Mouse (Mus musculus) kidney, postnatal 10 days (tissue): Measurements from ENCODE around the gene Ak3.
"Not testable (repeated sequence)": the region's sequence is repeated elsewhere in the genome, so short reads cannot be mapped to it uniquely, and the experiment has no call there.

Experiments used
- DNase-seq: peaks from one replicate; pipeline ENCODE4 v3.0.0; 2021; ENCODE audit warnings: mixed read lengths

The Ak3 gene

DNA sequence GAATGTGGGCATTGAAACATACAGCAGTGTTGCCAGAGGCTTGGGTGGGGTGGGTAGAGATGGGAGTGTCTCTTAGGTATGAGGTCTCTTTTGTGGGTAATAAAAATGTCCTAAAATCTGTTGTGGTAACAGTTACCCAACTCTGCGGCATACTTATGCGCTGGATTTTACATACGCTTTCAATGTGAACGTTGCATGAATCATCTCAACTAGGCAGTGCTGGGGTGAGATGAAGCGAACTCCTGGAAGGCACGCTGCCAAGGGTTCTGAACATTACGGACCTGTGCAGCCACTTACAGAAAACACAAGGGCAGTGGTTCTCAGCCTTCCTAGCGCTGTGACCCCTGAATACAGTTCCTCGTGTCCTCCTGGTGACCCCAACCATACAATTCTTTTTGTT is 5.1 kb downstream of the Ak3 start:
- DNase-seq: no peak

DNA sequence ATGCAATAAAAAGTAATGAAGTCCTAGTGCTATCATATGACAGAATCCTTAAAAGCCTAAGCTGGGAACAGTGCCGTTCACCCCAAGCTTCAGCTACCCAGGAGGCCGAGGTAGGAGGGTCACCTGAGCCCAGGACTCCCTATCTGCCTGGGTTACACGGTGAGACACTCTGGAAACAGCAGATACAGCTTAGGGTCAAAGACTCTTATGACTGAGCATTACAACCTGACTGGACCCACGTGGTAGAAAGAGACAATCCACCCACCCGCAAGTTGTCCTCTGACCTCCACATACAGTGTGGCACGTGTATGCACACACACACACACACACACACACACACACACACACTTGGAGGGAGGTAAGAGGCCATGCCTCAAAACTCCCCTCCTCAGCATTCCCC is 5.6 kb downstream of the Ak3 start:
- no peak for DNase-seq

DNA sequence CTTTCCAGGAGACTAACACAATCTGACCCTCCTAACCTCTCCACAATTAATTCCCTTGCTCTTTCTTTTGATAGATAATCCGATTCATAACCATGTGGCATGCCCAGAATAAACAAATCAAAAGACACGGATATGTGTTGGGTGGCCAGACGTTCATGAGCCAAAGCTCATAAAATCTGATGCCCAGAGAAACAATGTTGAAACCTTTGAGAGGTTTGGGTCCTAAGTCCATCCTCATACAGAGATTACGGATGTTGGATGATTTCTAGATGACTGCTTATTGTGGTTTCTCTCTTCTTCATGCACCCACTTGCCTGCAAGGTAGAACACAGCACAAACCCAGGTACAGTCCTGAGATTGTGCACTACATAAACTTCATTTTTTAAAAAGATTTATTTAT is 7.6 kb downstream of the Ak3 start:
- no peak for DNase-seq

DNA sequence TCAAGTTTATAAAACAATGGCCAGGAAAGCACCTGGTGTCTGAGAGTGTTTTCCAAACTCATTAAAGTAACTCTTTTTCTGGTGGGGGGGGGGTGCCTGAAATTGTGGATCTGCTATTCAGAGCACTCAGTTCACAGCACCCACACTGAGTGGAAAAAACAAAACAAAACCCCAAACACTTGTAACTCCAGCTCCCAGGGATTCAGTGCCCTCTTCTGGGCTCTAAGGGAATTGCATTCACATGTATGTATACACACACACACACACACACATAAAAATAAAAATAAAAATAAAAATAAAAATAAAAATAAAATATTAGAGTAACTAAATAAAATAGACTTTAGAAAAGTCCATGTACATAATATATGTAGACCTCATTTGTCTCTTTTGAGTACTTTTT is 8.4 kb downstream of the Ak3 start:
- DNase-seq: no peak

DNA sequence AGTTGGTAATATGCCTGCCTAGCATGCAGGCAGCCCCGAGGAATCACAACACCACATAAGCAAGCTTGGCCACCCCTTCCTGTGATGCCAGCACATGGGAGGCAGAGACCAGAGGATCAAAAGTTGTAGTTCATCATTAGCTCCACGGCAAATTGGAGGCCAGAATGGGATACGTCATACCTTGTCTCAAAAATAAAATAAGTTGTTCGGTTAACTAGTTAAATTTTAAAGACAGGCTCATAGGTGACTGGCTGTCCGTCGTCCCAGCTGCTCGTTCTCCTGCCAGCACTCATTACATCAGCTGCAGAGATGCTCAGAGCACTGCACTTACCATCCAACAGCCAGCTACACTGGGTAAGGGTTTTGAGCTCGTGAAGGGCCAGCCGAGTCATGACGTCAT is 10.2 kb downstream of the Ak3 start:
- DNase-seq: no peak

DNA sequence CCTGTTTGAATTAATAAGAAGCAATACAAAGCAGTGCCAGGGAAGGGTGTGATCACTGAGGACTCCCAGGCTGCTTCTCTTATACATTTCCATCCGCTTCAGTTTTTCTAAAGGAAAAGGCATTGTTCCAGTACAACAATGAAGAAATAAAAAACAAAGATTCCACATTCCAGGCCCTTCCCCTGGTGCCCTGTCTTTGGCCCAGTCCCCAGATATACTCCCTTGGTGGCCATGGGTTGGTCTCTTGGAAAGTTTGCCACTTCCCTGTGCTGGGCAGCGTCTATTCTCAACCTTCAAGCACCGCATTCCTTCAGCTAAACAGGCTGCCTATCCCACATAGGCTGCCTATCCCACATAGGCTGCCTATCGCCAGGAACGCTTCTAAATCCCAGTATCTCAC is 10.7 kb downstream of the Ak3 start:
- no peak for DNase-seq

DNA sequence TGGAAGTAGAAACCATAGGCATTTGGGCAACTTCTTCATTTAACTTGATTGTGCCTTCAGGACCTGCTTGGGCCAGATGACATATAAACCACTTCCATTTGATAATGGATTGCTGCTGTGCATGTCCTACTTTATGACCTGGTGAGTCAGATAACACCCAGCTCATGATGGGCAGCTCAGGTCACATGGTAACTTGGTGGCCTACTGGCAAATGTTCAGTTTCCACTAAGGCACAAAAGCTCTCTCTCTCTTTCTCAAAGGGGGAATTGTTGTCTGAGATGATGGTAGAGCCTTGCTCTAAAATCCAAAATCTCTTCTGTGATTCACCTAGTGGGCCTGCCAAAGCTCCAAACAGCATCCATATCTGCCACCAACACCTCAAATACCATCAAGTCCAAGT is 15.1 kb downstream of the Ak3 start:
- no peak for DNase-seq

DNA sequence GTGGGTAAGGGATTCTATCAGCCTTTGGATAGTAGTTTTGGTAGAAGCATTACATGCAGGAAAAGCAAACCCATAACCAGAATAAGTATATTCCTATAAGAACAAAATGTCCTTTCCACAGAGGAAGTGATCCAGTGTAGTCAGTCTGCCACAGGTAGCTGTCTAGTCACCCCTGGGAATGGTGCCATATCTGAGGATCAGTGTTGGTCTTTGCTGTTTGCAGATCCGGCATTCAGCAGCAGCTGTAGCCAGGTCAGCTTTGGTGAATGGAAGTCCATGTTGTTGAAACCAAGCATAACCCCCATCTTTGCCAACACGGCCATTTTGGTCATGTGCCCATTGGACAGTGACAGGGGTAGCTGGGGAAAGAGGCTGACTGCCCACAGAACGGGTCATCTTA is 16.0 kb downstream of the Ak3 start:
- DNase-seq: no peak

DNA sequence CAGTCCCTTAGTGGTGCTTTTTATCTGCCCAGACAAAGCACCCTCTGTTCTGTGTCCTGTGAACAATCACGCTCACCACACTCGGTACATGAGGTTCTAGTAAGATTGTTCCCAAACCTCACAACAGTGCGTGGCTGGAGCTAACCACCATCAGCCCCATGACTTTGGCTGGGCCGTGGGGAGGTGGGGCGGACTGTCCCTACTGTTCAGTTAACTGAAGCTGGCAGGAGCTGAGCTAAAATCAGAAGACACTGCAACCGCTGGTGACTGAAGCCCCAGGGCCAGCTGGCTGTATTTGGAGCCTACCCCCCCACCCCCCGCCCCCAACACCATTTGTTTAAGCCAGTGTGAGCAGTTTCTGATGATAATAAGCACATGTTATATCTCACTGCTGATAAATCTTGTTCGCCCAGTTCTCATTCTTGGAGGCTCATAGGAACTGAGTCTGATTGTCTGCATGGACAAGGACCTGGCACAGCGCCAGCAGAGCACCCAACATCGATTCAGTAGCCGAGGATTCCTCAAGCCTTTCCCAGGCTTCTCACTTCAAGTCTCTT is 23.3 kb downstream of the Ak3 start:
- DNase-seq: peak; percentile 51

DNA sequence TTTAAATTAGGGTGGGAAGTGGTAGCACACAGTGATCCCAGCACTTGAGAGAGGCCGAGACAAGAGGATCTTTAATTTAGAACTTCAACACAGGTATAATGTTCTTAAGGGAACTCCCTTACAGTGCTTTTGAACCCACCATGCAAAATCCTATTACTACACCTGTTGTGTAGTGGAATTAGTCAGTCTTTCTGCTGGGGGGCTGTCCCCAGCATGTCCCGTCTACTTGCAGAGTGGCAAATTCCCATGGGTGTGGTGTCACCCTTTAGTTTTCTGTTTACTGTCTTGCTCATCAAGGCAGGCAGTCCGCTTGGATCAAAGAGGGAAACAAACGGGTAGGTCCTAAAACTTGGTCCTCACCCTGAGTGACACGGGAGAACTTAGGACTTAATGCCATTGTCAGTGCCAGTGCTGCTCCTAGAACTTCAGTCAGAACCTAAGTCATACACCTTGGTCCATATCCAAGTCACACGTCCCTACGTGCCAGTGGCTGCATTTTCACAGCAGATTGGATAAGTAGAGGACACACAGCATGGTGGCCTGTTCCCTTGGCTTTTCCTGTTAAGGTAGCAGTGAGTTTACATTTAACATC is 25.9 kb downstream of the Ak3 start:
- no peak for DNase-seq

DNA sequence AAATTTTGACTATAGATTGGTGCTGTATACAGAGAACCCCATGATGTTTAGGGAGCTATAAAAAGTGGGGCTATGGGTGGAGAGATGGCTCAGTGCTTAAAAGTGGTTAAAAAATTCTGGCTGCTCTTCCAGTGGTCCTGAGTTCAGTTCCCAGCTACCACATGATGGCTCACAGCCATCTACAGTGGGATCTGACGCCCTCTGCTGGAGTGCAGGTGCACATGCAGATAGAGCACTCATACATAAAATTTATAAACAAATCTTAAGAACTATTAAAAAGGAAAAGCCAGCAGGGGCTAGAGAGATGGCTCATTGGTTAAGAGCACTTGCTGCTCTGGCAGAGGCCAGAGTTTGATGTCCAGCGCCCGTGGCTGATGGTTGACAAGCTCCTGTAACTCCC is 28.1 kb downstream of the Ak3 start:
- no peak for DNase-seq

DNA sequence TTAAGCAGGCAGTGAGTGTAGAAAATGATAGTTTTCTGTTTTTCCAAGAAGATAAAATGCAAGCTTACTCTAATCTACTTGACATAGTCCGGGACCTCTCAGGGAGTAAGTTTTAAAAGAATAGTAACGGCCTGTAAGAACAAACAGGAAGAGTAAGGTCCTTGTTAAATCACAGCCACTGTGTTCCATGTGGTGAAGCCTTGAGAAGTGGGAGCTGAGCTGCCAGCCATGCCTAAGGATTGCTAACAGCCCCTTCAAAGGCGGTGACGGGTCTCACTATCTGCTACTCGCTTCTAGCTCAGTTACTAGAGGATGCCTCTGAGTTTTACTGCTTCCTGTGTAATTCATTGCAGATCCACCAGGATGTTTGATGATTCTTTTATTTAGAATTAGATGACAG is 31.0 kb downstream of the Ak3 start:
- no peak for DNase-seq

DNA sequence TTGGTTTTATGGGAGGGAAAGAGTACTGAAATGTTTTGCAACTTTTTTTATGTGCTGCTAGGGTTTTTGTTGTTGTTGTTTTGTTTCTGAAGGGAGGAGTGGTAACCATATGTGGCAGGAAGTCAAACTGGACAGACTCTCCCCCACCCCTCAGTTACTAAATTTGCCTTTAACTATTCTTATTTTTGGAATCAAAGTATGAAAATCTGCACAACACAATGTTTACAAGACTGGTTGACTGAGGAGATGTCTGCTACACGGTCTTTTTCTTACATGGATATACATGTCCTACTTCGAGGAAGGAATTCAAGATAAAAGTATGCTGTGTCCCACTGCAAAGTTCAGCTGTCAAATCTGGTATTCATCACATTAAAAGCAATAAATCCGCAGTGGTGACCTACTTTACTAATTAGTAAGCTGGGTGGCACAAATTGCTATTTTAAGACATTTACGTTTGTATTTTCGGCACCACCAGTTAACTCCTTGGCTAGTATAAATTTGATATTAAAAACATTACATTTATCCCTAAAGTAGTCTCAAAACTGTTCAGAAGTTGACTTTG is 31.5 kb downstream of the Ak3 start:
- no peak for DNase-seq

DNA sequence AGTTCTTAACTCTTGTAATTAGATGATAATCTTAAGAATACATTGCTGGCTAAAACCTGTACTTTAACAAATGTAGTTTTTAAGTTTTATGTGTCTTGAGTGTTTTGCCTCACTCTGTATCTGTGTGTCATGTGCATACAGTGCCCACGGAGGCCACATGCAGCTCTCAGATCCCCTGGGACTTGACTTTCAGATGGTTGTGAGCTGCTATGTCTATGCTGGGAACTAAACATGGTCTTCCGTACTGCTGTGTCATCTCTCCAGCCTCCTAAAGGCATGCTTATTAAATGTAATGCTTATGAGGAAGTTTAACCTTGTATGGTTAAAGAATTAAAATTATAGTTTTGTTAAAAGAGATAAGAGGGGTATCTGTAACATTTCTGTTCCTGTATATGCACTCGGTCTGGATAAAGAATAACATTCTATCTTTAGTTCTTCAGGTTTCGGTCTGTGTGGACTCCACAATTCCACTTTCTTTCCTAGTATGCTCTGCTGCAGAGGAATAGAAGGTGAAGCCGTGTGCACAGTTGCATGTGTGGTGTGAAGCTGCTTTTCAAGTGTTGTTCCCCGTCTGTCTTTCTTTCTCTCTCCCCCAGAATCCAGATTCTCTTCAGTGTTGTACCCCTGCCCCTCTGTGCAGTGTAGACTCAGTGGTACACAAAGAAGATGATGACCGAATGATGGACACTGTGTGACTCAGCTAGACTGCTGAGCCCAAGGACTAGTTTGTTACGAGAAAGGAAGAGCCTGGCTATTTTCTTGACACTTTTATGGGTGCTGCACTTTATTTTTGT is 32.2 kb downstream of the Ak3 start:
- no peak for DNase-seq

DNA sequence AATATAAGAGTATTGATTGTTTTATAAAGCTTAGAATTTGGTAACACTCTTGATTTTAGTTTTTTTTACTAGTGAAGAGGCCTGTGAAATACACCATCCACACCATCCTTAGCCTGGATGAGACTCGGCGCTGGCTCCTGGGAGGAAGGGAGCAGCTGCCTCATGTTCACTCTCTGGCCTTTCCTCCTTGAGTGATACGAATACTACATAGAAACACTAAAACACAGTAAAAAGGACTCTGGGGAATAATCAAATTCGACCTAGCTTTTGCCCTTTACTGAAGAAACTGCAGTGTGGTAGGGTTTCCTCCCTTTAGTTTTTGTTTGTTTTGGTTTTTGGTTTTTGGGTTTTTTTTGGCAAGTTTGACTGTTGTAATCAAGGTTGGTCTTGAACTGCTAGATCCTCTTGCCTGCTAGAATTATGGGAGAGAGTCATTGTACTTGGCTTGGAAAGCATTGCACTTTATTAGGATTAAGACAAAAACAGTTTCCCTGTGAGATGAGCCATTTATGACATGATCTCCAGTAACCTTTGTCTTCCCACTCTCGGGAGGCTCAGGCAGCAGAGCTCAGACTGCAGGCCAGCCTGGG is 33.2 kb downstream of the Ak3 start:
- peak; percentile 52 for DNase-seq

DNA sequence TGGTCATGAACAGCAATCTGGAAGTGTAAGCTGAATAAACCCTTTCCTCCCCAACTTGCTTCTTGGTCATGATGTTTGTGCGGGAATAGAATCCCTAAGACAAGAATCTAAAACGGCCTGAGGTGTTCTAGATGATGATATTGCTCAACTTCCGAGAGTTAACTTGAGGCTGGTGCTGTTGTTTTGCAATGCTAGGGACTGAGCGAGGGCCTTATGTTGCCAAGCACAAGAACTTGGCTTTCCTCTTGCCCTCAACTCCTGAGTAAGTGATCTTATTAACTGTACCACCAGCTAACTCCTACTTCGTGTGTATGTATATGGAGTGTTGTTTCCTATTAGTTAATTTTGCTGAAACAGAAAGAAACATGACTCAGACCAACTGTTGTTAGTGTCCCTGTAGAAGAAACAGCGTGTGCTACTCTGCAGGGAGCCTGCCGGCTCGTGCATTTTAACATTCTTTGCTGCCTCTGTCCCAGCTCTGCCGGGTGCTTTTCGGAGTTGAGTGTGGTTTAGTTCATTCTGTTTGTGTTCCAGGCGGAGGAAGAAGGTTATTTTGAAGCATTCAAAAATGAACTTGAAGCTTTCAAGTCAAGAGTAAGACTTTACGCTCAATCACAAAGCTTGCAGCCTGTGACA is 36.3 kb downstream of the Ak3 start:
- no peak for DNase-seq

DNA sequence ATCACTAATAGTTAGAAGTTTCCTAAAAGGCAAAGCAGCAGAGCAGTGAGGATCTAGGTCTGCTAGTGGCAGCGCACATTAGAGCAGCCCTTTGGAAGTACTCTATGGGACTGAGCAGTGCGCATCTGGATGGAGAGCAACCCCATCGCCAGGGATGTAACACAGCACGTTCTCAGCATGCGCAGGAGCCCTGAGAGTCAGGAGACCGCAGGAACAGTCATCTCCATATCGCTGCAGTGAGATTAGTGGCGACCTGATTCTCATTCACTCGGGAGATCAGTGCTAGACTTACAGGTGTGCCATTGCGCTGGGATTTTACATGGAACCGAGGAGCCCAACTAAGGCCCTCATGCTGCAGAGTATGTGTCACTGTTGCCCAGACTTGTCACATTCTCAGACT is 38.7 kb downstream of the Ak3 start:
- peak; percentile 4 for DNase-seq

DNA sequence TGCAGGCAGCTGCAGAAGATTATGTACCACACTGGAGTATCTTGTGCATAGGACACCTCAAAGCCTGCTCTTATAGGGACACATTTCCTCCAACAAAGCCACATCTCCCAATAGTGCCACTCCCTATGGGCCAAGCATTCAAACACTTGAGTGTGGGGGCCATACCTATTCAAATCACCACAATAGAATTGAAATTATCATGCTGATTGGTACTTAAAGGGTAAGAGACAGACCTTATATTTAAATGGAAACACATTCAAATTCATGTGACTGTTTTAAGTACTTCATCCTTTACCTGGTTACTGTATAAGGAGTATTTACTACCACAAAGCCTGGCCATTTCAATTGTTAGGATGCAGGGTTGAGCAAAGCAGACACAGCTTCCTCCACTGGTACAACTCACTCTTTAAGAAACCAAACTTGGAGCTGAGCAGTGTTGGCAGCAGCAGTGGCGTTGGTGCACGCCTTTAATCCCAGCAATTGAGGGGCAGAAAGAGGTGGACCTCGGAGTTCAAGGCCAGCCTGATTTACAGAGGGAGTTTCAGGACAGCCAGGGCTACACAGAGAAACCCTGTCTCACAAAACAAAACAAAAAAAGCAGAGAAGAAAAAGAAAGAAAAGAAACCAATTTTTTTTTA is 39.6 kb downstream of the Ak3 start:
- DNase-seq: no peak

DNA sequence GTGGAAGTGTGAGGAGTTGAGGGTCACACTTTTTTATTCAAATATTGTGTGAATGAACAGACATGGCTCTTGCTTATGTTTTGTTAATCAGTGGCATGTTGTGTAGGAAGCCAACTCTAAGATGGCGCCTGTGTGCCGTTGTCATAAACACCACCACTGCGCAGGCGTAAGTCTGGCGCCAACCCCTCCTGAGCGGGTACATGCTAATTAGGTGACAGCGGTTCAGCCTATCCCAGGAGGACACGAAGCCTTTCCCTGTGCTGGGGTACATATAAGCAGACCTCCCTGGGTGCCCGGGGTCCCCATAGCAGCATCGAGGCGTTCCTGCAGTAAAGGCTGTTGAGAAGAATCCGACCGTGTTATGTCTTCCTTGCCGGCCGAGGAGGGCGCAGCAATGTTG is 47.4 kb downstream of the Ak3 start:
- not testable (repeated sequence) for DNase-seq

DNA sequence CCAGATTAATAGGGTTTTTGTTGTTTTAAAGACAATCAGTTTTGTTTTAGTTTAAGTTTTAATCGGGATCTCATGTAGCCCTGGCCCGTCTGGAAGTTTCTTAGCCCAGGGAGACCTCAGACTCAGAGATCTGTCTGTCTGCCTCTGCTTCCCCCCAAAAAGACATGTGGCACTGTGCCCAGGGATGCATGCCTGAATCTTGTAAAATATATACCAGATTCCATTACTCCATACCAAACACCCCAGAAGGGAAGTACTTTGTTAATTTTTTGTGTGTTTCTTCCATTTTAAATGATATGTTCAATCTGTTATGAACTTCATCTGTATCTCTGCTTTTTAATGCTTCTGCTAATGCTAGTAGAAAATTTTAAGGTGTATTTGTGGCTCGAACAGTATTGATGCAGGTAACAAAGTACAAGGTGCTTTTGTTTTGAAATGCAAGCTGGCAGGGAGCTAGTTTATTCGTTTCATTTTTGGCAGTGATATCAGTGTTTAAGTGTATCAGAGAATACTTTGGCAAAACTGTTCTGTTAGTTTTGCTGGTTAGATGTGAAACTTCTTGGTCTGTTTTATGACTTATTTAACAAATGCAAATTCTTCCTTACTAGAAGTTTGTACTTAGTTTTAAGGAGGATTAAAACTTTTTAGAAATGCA is 49.7 kb downstream of the Ak3 start:
- no peak for DNase-seq

DNA sequence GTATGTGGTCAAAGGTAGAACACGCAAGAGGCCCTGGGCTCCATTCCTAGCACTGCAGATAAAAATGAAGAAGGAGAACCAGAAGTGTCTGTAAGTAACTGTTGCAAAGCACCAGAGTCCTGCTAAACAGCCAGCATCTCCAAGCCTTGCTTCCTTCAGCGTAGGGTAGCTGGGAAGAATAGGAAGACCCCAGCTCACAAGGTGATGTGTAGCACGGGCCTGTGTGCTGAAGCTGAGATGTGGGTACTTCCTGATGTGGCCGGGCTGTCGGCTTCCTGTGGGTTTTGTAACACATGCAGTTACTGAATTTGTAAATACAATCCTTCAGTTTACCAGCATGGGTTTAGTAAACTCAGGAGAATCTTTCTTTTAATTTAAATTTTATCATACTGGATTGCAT is 52.4 kb downstream of the Ak3 start:
- DNase-seq: no peak

DNA sequence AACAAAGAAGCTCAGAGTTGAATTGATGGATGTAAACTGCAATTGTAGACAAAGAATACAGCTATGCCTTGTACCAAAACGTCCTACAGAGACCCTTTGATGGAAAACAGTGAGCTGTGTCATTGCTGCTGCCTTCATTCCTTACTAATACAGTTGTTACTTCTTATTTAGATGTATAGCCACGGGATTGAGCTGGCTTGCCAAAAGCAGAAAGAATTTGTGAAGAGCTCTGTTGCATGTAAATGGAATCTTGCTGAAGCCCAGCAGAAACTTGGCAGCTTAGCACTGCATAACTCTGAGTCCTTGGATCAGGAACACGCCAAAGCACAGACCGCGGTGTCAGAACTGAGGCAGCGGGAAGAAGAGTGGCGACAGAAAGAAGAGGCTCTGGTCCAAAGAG is 52.9 kb downstream of the Ak3 start:
- DNase-seq: no peak
